Mouse (Mus musculus): ENCODE data around the gene Tmem100.

GRCm38 (mm10) chr11:90034646-90035045 is 4.5 kb downstream of the Tmem100 start:
- TF ChIP-seq CTCF (IDR thresholded peaks at IDR 0.05; ENCODE audit: control insufficient read depth, insufficient read depth, low read length) (no peak), POLR2A (IDR thresholded peaks at IDR 0.05; ENCODE audit: borderline replicate concordance, control insufficient read depth, low read depth, low read length) (no peak)

Data from bone marrow, adult 2 months (tissue).